ENCODE assay signal across 16 mouse cellular contexts in genomic region chr4:132108221-132108620, GRCm38 (mm10). TPM values are rescaled to one million over a fixed set of nuclear protein-coding genes. Genes with fewer than 3 reads are reported as not detected.
"Had no signal": no experiment of that assay in that cellular context is flagged by ENCODE, and none has a peak within 500 bp of the region (broad histone marks: within the 10 kb centered on the region; RNA-seq: fewer than 3 reads in every experiment).

No protein-coding gene starts in this region.

- DNase-seq: gastrocnemius, adult 2 months; gastrocnemius, postnatal 10 days; gastrocnemius, postnatal 25 days; kidney, adult 18-20 months; kidney, adult 8-10 months; kidney, postnatal 10 days; kidney, postnatal 25 days; kidney, postnatal 4 days; liver; liver, embryonic 13.5 days had no signal

RNA-seq across cellular contexts. Expression of gene Gm10300, which starts 33.7 kb away (rescaled TPM):
- total RNA-seq: gastrocnemius, postnatal 25 days; layer of hippocampus, adult 2 months; layer of hippocampus, postnatal 10 days; layer of hippocampus, postnatal 25 days; left cerebral cortex, adult 2 months; left cerebral cortex, postnatal 14 days had no signal

RNA-seq across cellular contexts. Expression of gene Oprd1, which starts 36.1 kb away (rescaled TPM):
- total RNA-seq: gastrocnemius, adult 2 months; gastrocnemius, postnatal 10 days; gastrocnemius, postnatal 25 days; granulocyte monocyte progenitor cell, adult 5-6 weeks had no signal
